9 mouse cellular contexts compared by ENCODE assay signal in genomic region chr4:46544313-46544712, GRCm38 (mm10). TPM values are rescaled to one million over a fixed set of nuclear protein-coding genes. Genes with fewer than 3 reads are reported as not detected.
DNase-seq lines count a peak whose midpoint lies in the region; ATAC-seq and TF ChIP-seq lines count a peak whose summit lies in the region.
"Had no signal": no experiment of that assay in that cellular context is flagged by ENCODE, and none has a peak within 500 bp of the region (broad histone marks: within the 10 kb centered on the region; RNA-seq: fewer than 3 reads in every experiment).

No protein-coding gene starts in this region.

- H3K36me3 ChIP-seq in embryonic facial prominence, embryonic 10.5 days (replicated peaks) = no peaks in the 10 kb centered on the region
- no peaks in the 10 kb centered on the region for H3K36me3 ChIP-seq in stomach, postnatal 0 days (ENCODE audit: control insufficient read depth, insufficient read depth, low read length)
- H3K36me3 ChIP-seq: liver, embryonic 13.5 days had no signal

- peaks cover 20% of the 10 kb centered on the region for H3K4me1 ChIP-seq in embryonic facial prominence, embryonic 10.5 days
- no peaks in the 10 kb centered on the region for H3K4me1 ChIP-seq in stomach, postnatal 0 days (replicated peaks; ENCODE audit: control insufficient read depth, insufficient read depth)

- H3K9me3 ChIP-seq in embryonic facial prominence, embryonic 10.5 days = no peaks in the 10 kb centered on the region
- no peaks in the 10 kb centered on the region for H3K9me3 ChIP-seq in stomach, postnatal 0 days (ENCODE audit: control insufficient read depth, low read length)
- H3K9me3 ChIP-seq: liver, embryonic 13.5 days had no signal

- peak; percentile 59 to 75 for DNase-seq in cerebellum, postnatal 25 days
- DNase-seq in cerebellum, adult 9-10 months = no peak
- peak; percentile 45 for DNase-seq in right cerebral cortex, postnatal 14 days
- DNase-seq in right cerebral cortex, adult 18-20 months = no peak
- peak; percentile 17 for DNase-seq in embryonic facial prominence, embryonic 10.5 days (ENCODE audit: low spot score)
- peak; percentile 68 for DNase-seq in stomach, postnatal 0 days (ENCODE audit: low spot score)
- DNase-seq in frontal cortex, postnatal 25 days (ENCODE audit: low spot score in 2 of 2) = no peak
- DNase-seq in gastrocnemius, postnatal 4 days (ENCODE audit: low spot score in 2 of 2) = no peak
- DNase-seq: liver, embryonic 13.5 days had no signal

- no peak overlapping the region for H3K27ac ChIP-seq in embryonic facial prominence, embryonic 10.5 days (replicated peaks)
- H3K27ac ChIP-seq in stomach, postnatal 0 days (replicated peaks) = no peak overlapping the region
- H3K27ac ChIP-seq: liver, embryonic 13.5 days had no signal

- H3K27me3 ChIP-seq in embryonic facial prominence, embryonic 10.5 days (replicated peaks; ENCODE audit: low read depth, poor library complexity, severe bottlenecking) = peaks cover 26% of the 10 kb centered on the region
- no peaks in the 10 kb centered on the region for H3K27me3 ChIP-seq in stomach, postnatal 0 days (ENCODE audit: control insufficient read depth, insufficient read depth, low read length)
- H3K27me3 ChIP-seq: liver, embryonic 13.5 days had no signal

- no peak for TF ChIP-seq EP300 in stomach, postnatal 0 days (optimal IDR thresholded peaks at IDR 0.05)

- no peak overlapping the region for H3K9ac ChIP-seq in stomach, postnatal 0 days (ENCODE audit: low read length)
- H3K9ac ChIP-seq: liver, embryonic 13.5 days had no signal

- peak; percentile 65 for TF ChIP-seq CTCF in stomach, postnatal 0 days (IDR thresholded peaks at IDR 0.05; ENCODE audit: low read depth)

- ATAC-seq in stomach, postnatal 0 days (ENCODE audit: low FRiP score, low TSS enrichment) = no peak

- 29% methylated on average over 1 of the region's 1 CpGs for WGBS in embryonic facial prominence, embryonic 10.5 days
- whole genome bisulfite sequencing in stomach, postnatal 0 days = 12% methylated on average over 1 of the region's 1 CpGs

- H3K4me2 ChIP-seq in stomach, postnatal 0 days (replicated peaks; ENCODE audit: low read depth) = no peak overlapping the region
- H3K4me2 ChIP-seq: liver, embryonic 13.5 days had no signal

- no peak overlapping the region for H3K4me3 ChIP-seq in embryonic facial prominence, embryonic 10.5 days
- no peak overlapping the region for H3K4me3 ChIP-seq in stomach, postnatal 0 days (ENCODE audit: low read depth, low read length)
- H3K4me3 ChIP-seq: liver, embryonic 13.5 days had no signal

RNA-seq across cellular contexts. Expression of gene Trim14, which starts 8.4 kb away (rescaled TPM):
- 0.59 and 0.64 TPM in 2 replicates for polyA plus RNA-seq in embryonic facial prominence, embryonic 10.5 days (2016; fragmentation: Nextera tagmentation; extraction: Ambion mirVana)
- polyA plus RNA-seq in stomach, postnatal 0 days (2015; fragmentation: Nextera tagmentation; extraction: Ambion mirVana) = 4.0 and 4.5 TPM in 2 replicates
- 1 to 10 TPM; 1.5 to 3.1 TPM for total RNA-seq in gastrocnemius, postnatal 4 days (2021)

RNA-seq across cellular contexts. Expression of gene Nans, which starts 55.3 kb away (rescaled TPM):
- polyA plus RNA-seq in embryonic facial prominence, embryonic 10.5 days (2016; fragmentation: Nextera tagmentation; extraction: Ambion mirVana) = 86.7 and 88.8 TPM in 2 replicates
- polyA plus RNA-seq in stomach, postnatal 0 days (2015; fragmentation: Nextera tagmentation; extraction: Ambion mirVana) = 65.1 and 67.7 TPM in 2 replicates
- 10 to 100 TPM; 54.0 to 60.9 TPM for total RNA-seq in gastrocnemius, postnatal 4 days (2021)

RNA-seq across cellular contexts. Expression of gene Coro2a, which starts 57.7 kb away (rescaled TPM):
- polyA plus RNA-seq in embryonic facial prominence, embryonic 10.5 days (2016; fragmentation: Nextera tagmentation; extraction: Ambion mirVana) = 7.1 and 8.5 TPM in 2 replicates
- polyA plus RNA-seq in stomach, postnatal 0 days (2015; fragmentation: Nextera tagmentation; extraction: Ambion mirVana) = 16.7 and 17.2 TPM in 2 replicates
- under 1 TPM; 0.80 to 0.81 TPM for total RNA-seq in gastrocnemius, postnatal 4 days (2021)

Comparison
In these comparisons a context has a peak if more than half of its experiments do, and no peak if none do; other contexts are left out.
1. DNase-seq: peak in cerebellum, postnatal 25 days (2 of 2), right cerebral cortex, postnatal 14 days (single experiment), embryonic facial prominence, embryonic 10.5 days (single experiment) and stomach, postnatal 0 days (single experiment); none in cerebellum, adult 9-10 months (single experiment), right cerebral cortex, adult 18-20 months (single experiment), frontal cortex, postnatal 25 days (0 of 2) and gastrocnemius, postnatal 4 days (0 of 2).